Mouse (Mus musculus) thymus, adult 2 months (tissue): ENCODE measurements around the gene Grin1.

Source experiments
- CTCF ChIP-seq: fragments of 200-500 bp; IDR thresholded peaks from 2 replicates; pipeline ENCODE4 v1.5.1; 2012; ENCODE audit warnings: mild to moderate bottlenecking, control low read depth, low read length, moderate library complexity, borderline replicate concordance; ENCODE audit not compliant: control insufficient read depth, poor library complexity, insufficient read depth; ENCODE audit errors: extremely low read depth
- POLR2A ChIP-seq: fragments of 200-500 bp; IDR thresholded peaks from 2 replicates; pipeline ENCODE4 v1.6.1; 2012; ENCODE audit warnings: mild to moderate bottlenecking, low read length, control low read depth, moderate library complexity; ENCODE audit not compliant: control insufficient read depth, poor library complexity, insufficient read depth; ENCODE audit errors: extremely low read depth

DNA sequence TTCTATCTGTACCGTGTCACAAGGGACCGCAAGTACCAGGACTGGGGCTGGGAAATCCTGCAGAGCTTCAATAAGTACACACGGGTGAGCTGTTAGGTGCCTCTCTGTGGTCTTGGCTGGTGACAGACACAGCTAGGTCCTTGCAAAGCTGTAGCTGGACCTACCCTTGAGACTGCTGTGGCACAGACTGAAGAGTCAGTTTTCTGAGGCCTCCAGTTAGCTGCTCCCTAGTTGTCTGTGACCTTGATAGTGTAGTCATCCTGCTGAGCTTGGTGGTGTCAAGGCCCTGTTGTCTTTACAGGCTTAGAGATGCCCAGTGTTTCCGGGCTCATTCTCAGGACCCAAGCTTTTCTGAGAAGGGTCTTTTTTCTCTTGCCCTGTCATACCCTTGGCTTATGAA, 30.5 kb upstream of the Grin1 start:
- TF ChIP-seq CTCF (no peak), POLR2A (no peak)
